Mouse (Mus musculus): ENCODE results near the gene Grb2. TPM values are rescaled to one million over a fixed set of nuclear protein-coding genes. Genes with fewer than 3 reads are reported as not detected.

Gene Grb2
- polyA plus RNA-seq, 1 experiment, result 81.7 TPM

DNA sequence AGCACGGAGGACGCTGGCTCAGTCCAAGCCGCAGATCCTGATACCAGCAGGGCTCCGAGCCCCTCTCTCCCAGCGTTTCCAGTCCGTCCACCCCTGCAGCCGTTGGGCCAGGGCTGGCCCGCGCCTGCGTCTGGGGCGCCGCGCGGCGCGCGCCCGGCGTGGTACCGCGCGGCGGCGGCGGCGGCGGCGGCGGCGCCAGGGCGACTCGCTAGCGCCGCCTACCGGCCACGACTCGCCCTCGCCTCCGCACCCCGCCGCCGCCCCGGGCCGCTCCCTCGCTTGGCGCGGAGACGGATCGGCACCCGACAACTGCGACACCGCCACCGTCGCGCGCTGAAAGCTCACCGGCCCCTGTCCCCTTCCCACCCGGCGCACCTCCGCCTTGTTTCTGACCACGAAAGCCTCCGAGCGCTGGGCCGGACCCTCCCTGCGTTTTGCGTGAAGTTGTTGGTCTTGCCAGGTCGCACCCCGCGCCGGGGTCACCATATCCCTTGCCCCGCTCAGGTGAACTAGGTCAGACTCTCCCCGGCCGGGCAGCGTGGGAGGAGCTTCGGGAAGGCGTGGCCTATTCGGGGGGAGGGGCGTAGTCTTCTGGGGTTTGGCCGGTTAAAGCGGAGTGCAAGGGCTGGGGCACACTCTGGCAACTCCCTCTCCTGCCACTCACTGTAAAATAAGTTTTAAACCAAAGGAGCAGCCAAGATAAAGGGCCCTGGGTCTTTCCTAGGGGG is 95.8 kb downstream of the Grb2 start, which contains the start of gene Mif4gd:
TSS of gene Mif4gd (minus strand) at position 560 of the 728 bp plus-strand sequence.
- under 1% methylated on average over 79 of the region's 80 CpGs for WGBS
- Histone ChIP-seq H3K36me3 (ENCODE audit: control insufficient read depth, insufficient read depth, low read length) (peaks cover 12% of the 10 kb centered on the region), H3K4me1 (replicated peaks; ENCODE audit: control insufficient read depth, insufficient read depth, low read length) (peaks cover 17% of the 10 kb centered on the region), H3K27me3 (ENCODE audit: control insufficient read depth, insufficient read depth, low read length) (no peaks in the 10 kb centered on the region), H3K4me3 (ENCODE audit: control insufficient read depth, insufficient read depth, low read length) (peak within 1 kb of the TSS; percentile 60), H3K27ac (ENCODE audit: control insufficient read depth, insufficient read depth, low read length) (peak within 1 kb of the TSS; percentile 67)
- peak; percentile 98 for DNase-seq
- TF ChIP-seq CTCF (IDR thresholded peaks at IDR 0.05; ENCODE audit: borderline replicate concordance, control insufficient read depth, extremely low read depth, insufficient read depth, low read length, poor library complexity) (peak; percentile 85), POLR2A (IDR thresholded peaks at IDR 0.05; ENCODE audit: control insufficient read depth, extremely low read depth, insufficient read depth, low read length, poor library complexity) (peak; percentile 74)

DNA sequence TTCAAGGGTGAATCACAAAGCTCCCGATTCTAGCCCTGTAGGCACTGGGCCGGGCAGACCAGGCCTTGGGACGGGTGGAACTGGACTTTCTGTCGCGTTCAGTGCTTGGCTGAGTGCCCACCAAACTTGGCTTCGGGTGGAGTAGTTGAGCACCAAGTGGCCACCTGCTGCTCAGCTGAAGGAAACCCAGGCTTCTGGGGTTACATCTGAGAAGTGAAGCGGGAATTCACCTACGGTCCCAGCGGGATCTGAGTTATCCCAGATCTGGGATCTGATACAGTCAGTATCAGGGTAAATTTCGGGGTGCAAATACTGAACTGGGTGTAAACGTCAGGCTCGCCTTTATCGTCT is 96.4 kb downstream of the Grb2 start:
- Histone ChIP-seq H3K4me1 (replicated peaks; ENCODE audit: control insufficient read depth, insufficient read depth, low read length) (peaks cover 17% of the 10 kb centered on the region), H3K36me3 (ENCODE audit: control insufficient read depth, insufficient read depth, low read length) (peaks cover 18% of the 10 kb centered on the region), H3K4me3 (ENCODE audit: control insufficient read depth, insufficient read depth, low read length) (peak overlapping the region; percentile 60), H3K27ac (ENCODE audit: control insufficient read depth, insufficient read depth, low read length) (peak overlapping the region; percentile 11; the same call in 1 of the 2 replicates), H3K27me3 (ENCODE audit: control insufficient read depth, insufficient read depth, low read length) (no peaks in the 10 kb centered on the region)
- no peak for TF ChIP-seq CTCF (IDR thresholded peaks at IDR 0.05; ENCODE audit: borderline replicate concordance, control insufficient read depth, extremely low read depth, insufficient read depth, low read length, poor library complexity)
- WGBS, result 2% methylated on average over 13 of the region's 13 CpGs
- DNase-seq, result peak; percentile 40

DNA sequence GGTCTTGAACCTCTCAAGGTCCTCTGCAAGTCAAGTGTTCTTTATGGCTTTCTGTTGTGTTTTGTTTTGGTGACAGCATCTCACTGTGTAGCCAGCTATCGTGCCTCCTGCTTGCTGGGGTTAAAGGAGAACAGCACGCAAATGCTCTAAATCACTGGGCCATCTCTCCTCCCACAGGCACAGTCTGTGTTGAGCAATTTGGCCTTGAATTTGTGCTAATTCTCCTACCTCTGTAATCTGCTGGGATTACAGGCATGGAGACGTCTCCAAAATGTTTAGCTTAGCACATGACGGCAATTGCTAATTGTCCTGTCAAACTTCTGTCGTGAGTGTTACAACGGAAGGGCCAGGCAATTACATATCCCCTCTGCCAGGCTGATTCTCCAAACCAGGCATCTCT is 97.2 kb downstream of the Grb2 start:
- Histone ChIP-seq H3K4me1 (replicated peaks; ENCODE audit: control insufficient read depth, insufficient read depth, low read length) (peaks cover 17% of the 10 kb centered on the region), H3K36me3 (ENCODE audit: control insufficient read depth, insufficient read depth, low read length) (peaks cover 22% of the 10 kb centered on the region), H3K27me3 (ENCODE audit: control insufficient read depth, insufficient read depth, low read length) (no peaks in the 10 kb centered on the region), H3K27ac (ENCODE audit: control insufficient read depth, insufficient read depth, low read length) (no peak overlapping the region), H3K4me3 (ENCODE audit: control insufficient read depth, insufficient read depth, low read length) (no peak overlapping the region)
- 95% methylated on average over 6 of the region's 6 CpGs for WGBS
- no peak for TF ChIP-seq POLR2A (IDR thresholded peaks at IDR 0.05; ENCODE audit: control insufficient read depth, extremely low read depth, insufficient read depth, low read length, poor library complexity)
- no peak for TF ChIP-seq CTCF (IDR thresholded peaks at IDR 0.05; ENCODE audit: borderline replicate concordance, control insufficient read depth, extremely low read depth, insufficient read depth, low read length, poor library complexity)
- DNase-seq, result no peak

DNA sequence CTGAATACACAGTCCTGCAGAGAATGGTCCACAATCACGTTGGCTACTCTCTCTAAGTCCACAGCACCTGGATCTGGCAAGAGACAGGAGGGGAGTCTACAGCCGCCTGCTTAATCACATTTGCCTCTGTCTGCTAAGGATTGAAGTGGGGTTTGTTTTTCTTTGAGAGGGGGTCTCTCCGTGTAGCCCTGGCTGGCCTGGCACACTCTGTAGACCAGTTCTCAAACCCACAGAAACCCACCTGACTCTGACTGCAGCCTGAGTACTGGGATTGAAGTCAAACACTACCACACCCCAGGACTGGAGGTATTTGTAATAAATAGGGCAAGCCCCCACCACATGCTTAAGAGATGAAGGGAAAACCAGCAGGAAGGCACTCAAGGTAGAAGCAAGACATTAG is 98.8 kb downstream of the Grb2 start:
- WGBS, result 94% methylated on average over 3 of the region's 3 CpGs
- peaks cover 22% of the 10 kb centered on the region for H3K36me3 ChIP-seq (ENCODE audit: control insufficient read depth, insufficient read depth, low read length)
- TF ChIP-seq CTCF (IDR thresholded peaks at IDR 0.05; ENCODE audit: borderline replicate concordance, control insufficient read depth, extremely low read depth, insufficient read depth, low read length, poor library complexity) (no peak), POLR2A (IDR thresholded peaks at IDR 0.05; ENCODE audit: control insufficient read depth, extremely low read depth, insufficient read depth, low read length, poor library complexity) (no peak)

DNA sequence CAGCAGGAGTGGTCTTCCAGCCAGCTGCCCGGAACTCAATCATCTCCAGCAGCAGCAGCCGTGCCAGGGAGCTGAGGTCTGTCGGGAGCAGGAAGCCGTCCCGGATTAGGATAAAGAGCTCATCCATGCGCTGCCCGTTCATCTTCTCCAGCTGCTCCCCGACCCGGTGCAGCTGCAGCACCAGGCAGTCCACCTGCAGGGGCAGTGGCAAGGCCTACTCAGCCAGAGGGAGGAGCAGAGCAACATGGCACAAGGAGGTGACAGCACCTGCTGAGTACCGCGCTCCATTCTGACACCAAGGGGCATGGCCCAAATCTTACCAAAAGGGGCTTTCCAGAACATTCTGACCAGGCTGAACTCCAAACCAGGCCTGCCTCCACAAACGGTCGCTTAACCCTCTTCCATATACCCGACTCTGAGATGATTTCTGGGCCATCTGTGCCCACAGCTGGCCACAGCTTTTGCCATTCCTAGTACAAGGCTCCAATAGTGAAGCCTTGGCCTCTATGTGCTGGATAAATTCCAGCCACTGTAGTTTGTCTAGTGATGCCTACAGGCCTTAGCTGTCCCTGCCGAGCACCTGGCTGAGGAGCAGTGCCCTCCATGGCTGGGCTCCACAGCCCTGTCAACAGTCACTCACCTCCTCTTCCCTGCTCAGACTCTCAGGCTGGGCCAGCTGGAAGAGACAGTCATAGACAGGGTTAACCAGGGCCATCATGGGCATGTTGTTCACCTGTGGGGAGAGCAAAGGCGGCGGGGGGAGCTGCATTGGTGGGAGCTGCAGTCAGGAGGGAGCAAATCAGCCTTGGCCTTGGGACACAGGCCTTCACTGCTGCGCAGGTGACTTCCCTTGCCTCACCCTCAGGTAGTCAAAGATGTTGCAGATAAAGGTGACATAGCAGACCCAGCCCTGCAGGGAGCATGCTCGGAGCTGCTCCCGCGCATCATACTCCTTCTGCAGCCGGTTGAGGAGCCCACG is 99.7 kb downstream of the Grb2 start:
- no peak for DNase-seq
- 95% methylated on average over 23 of the region's 23 CpGs for WGBS
- no peaks in the 10 kb centered on the region for H3K27me3 ChIP-seq (ENCODE audit: control insufficient read depth, insufficient read depth, low read length)
- peaks cover 19% of the 10 kb centered on the region for H3K4me1 ChIP-seq (replicated peaks; ENCODE audit: control insufficient read depth, insufficient read depth, low read length)
- no peak overlapping the region for H3K27ac ChIP-seq (ENCODE audit: control insufficient read depth, insufficient read depth, low read length)
- no peak for TF ChIP-seq CTCF (IDR thresholded peaks at IDR 0.05; ENCODE audit: borderline replicate concordance, control insufficient read depth, extremely low read depth, insufficient read depth, low read length, poor library complexity)
- TF ChIP-seq POLR2A (IDR thresholded peaks at IDR 0.05; ENCODE audit: control insufficient read depth, extremely low read depth, insufficient read depth, low read length, poor library complexity), result no peak
- peaks cover 22% of the 10 kb centered on the region for H3K36me3 ChIP-seq (ENCODE audit: control insufficient read depth, insufficient read depth, low read length)
- H3K4me3 ChIP-seq (ENCODE audit: control insufficient read depth, insufficient read depth, low read length), result no peak overlapping the region

More for the DNA sequence above, 98.8 kb downstream of the Grb2 start:
- no peak overlapping the region for H3K27ac ChIP-seq (ENCODE audit: control insufficient read depth, insufficient read depth, low read length)
- no peak for DNase-seq
- no peak overlapping the region for H3K4me3 ChIP-seq (ENCODE audit: control insufficient read depth, insufficient read depth, low read length)
- no peaks in the 10 kb centered on the region for H3K27me3 ChIP-seq (ENCODE audit: control insufficient read depth, insufficient read depth, low read length)
- H3K4me1 ChIP-seq (replicated peaks; ENCODE audit: control insufficient read depth, insufficient read depth, low read length), result peaks cover 22% of the 10 kb centered on the region

DNA sequence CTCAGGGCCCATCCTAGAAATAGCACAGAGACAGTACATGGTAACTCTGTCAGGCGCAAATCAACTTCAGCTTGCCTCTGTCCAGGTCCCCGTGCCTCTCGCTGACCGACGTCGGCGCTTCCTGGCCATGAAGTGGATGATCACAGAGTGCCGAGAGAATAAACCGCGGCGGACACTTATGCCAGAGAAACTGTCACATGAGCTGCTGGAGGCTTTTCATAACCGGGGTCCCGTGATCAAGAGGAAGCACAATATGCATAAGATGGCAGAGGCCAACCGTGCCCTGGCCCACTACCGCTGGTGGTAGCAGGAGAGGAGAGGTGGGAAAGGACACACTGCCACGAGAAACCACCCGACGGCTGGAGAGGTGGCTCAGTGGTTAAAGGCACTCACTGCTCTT is 101.7 kb downstream of the Grb2 start:
- H3K4me3 ChIP-seq (ENCODE audit: control insufficient read depth, insufficient read depth, low read length), result no peak overlapping the region
- peaks cover 19% of the 10 kb centered on the region for H3K4me1 ChIP-seq (replicated peaks; ENCODE audit: control insufficient read depth, insufficient read depth, low read length)
- no peaks in the 10 kb centered on the region for H3K27me3 ChIP-seq (ENCODE audit: control insufficient read depth, insufficient read depth, low read length)
- TF ChIP-seq CTCF (IDR thresholded peaks at IDR 0.05; ENCODE audit: borderline replicate concordance, control insufficient read depth, extremely low read depth, insufficient read depth, low read length, poor library complexity), result no peak
- no peak for DNase-seq
- H3K36me3 ChIP-seq (ENCODE audit: control insufficient read depth, insufficient read depth, low read length), result peaks cover 22% of the 10 kb centered on the region
- 95% methylated on average over 18 of the region's 18 CpGs for WGBS
- H3K27ac ChIP-seq (ENCODE audit: control insufficient read depth, insufficient read depth, low read length), result no peak overlapping the region
